Mouse (Mus musculus): Measurements from ENCODE around the gene Nbea. TPM values are rescaled to one million over a fixed set of nuclear protein-coding genes. Genes with fewer than 3 reads are reported as not detected.

The Nbea gene
- polyA plus RNA-seq, 1 experiment from 2014 or later = 54.2 TPM

DNA sequence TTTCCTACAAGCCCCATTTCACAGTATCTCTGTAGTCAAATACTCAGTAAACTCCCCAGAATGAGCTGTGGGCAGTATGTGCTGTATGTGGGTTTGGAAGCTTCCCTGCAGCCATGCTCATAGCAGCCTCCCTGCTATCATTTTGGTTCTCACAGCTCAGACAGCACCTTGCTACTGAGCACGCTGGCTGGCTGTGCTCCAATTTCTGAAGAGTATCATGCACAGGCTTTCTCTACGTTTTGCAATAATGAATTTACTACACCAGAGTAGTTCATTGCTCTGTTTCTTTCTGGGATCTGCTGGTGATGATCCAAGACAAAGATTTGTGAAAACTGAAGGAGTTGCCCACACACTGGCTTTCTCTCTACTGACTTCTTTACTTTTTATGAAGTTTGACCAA, 505.8 kb downstream of the Nbea start:
- no peaks in the 10 kb centered on the region for H3K9me3 ChIP-seq (ENCODE audit: control insufficient read depth, low read length)
- no peak overlapping the region for H3K4me2 ChIP-seq (ENCODE audit: low read length)
- WGBS = 56% methylated on average over 2 of the region's 2 CpGs
- no peaks in the 10 kb centered on the region for H3K36me3 ChIP-seq (ENCODE audit: control insufficient read depth, insufficient read depth, low read length)
- no peaks in the 10 kb centered on the region for H3K27me3 ChIP-seq (replicated peaks; ENCODE audit: control insufficient read depth, insufficient read depth, low read length)
- peaks cover 4% of the 10 kb centered on the region for H3K4me1 ChIP-seq (ENCODE audit: control insufficient read depth, insufficient read depth, low read depth, low read length)
- no peak overlapping the region for H3K27ac ChIP-seq (ENCODE audit: low read depth, low read length)
- no peak for ATAC-seq
- no peak overlapping the region for H3K9ac ChIP-seq (ENCODE audit: low read depth, low read length)
- H3K4me3 ChIP-seq (ENCODE audit: low read length) = no peak overlapping the region

DNA sequence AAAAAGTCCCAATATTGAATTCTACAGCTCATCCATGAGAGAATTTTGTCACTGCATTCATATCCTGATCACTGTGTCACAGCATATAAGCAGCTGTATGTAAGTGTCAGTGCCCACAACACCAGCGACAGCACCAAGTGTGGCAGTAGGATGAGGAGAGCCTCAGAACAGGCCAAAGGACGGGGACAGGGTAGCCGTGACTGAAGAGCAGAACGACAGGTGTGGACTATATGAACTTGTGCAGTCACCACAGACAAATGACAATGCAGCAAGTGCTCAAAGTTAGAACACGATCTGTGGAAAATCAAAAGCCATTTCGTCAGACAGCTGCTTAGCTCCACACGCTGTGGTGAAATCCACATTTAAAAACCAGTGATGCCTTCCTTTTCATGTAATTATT, 509.3 kb downstream of the Nbea start:
- Histone ChIP-seq H3K27me3 (replicated peaks; ENCODE audit: control insufficient read depth, insufficient read depth, low read length) (no peaks in the 10 kb centered on the region), H3K4me2 (ENCODE audit: low read length) (no peak overlapping the region), H3K9ac (ENCODE audit: low read depth, low read length) (no peak overlapping the region), H3K36me3 (ENCODE audit: control insufficient read depth, insufficient read depth, low read length) (no peaks in the 10 kb centered on the region), H3K4me1 (ENCODE audit: control insufficient read depth, insufficient read depth, low read depth, low read length) (peaks cover 4% of the 10 kb centered on the region), H3K9me3 (ENCODE audit: control insufficient read depth, low read length) (no peaks in the 10 kb centered on the region), H3K4me3 (ENCODE audit: low read length) (no peak overlapping the region), H3K27ac (ENCODE audit: low read depth, low read length) (no peak overlapping the region)
- WGBS = 73% methylated on average over 7 of the region's 7 CpGs
- ATAC-seq = no peak

DNA sequence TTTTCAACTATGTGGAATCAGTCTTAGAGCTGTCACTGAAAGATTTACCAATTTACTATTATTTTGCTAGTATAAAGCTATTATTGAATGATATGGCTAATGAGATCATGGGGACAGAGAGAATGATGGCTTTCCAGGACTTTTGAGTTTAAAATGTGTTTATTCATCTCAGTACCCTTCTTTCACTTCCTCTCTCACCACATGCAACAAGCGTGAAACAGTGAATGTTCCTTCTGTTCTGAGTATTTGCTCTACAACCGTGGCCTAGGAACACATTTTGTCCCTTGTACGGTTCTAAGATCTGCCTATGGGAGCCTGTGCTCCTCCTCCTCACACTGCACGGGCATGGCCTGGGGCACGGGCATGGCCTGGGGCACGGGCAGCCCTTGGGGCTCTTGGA, 516.5 kb downstream of the Nbea start:
- Histone ChIP-seq H3K9ac (ENCODE audit: low read depth, low read length) (no peak overlapping the region), H3K36me3 (ENCODE audit: control insufficient read depth, insufficient read depth, low read length) (no peaks in the 10 kb centered on the region), H3K4me2 (ENCODE audit: low read length) (no peak overlapping the region), H3K27ac (ENCODE audit: low read depth, low read length) (no peak overlapping the region), H3K27me3 (replicated peaks; ENCODE audit: control insufficient read depth, insufficient read depth, low read length) (no peaks in the 10 kb centered on the region), H3K4me1 (ENCODE audit: control insufficient read depth, insufficient read depth, low read depth, low read length) (peaks cover 4% of the 10 kb centered on the region), H3K4me3 (ENCODE audit: low read length) (no peak overlapping the region), H3K9me3 (ENCODE audit: control insufficient read depth, low read length) (no peaks in the 10 kb centered on the region)
- 63% methylated on average over 6 of the region's 6 CpGs for WGBS
- no peak for ATAC-seq

DNA sequence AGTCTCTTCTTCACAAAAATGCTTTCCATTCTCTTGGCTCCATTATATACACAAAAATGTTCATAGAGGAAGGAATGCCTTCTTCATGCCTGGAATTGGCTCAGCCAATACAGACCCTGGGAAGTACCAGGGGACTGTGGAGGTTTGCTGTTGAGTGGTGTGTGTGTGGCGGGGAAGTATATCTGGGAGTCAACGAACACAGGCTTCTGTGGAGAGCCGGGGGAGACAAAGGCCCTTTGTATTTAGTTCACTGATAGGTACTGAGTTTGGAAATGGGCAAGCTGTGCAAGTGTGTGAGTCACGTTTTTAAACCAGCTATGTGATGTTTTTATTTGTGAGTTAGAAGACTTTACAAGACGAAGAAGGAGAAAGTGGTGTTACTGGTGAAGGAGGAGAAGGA, 517.6 kb downstream of the Nbea start:
- H3K4me2 ChIP-seq (ENCODE audit: low read length) = no peak overlapping the region
- no peak overlapping the region for H3K9ac ChIP-seq (ENCODE audit: low read depth, low read length)
- no peaks in the 10 kb centered on the region for H3K36me3 ChIP-seq (ENCODE audit: control insufficient read depth, insufficient read depth, low read length)
- no peak overlapping the region for H3K4me3 ChIP-seq (ENCODE audit: low read length)
- H3K27me3 ChIP-seq (replicated peaks; ENCODE audit: control insufficient read depth, insufficient read depth, low read length) = no peaks in the 10 kb centered on the region
- ATAC-seq = no peak
- peaks cover 4% of the 10 kb centered on the region for H3K4me1 ChIP-seq (ENCODE audit: control insufficient read depth, insufficient read depth, low read depth, low read length)
- H3K27ac ChIP-seq (ENCODE audit: low read depth, low read length) = no peak overlapping the region
- WGBS = 48% methylated on average over 5 of the region's 5 CpGs
- H3K9me3 ChIP-seq (ENCODE audit: control insufficient read depth, low read length) = no peaks in the 10 kb centered on the region

DNA sequence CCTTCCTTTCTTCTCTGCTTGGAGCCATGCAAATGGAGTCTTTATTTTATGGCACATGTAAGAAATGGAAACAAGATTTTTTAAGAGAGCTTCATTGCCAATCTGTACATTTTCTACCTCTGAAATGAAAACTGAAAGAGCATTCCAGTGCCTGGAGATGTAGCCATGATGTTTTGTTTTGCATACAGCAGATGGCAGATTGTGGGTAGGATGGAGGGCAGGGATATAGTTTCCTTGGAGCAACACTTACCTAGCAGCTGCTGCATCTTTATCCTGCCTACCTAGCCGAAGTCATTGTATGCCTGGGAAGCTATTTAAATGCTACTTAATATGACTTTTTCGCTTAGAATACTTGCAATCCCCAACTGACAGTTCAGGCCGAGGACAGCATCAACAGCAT, 518.8 kb downstream of the Nbea start:
- Histone ChIP-seq H3K4me2 (ENCODE audit: low read length) (no peak overlapping the region), H3K27ac (ENCODE audit: low read depth, low read length) (no peak overlapping the region), H3K9me3 (ENCODE audit: control insufficient read depth, low read length) (no peaks in the 10 kb centered on the region), H3K36me3 (ENCODE audit: control insufficient read depth, insufficient read depth, low read length) (no peaks in the 10 kb centered on the region), H3K4me1 (ENCODE audit: control insufficient read depth, insufficient read depth, low read depth, low read length) (peaks cover 4% of the 10 kb centered on the region), H3K27me3 (replicated peaks; ENCODE audit: control insufficient read depth, insufficient read depth, low read length) (no peaks in the 10 kb centered on the region), H3K9ac (ENCODE audit: low read depth, low read length) (no peak overlapping the region), H3K4me3 (ENCODE audit: low read length) (no peak overlapping the region)
- ATAC-seq = no peak
- 75% methylated on average over 3 of the region's 3 CpGs for WGBS

DNA sequence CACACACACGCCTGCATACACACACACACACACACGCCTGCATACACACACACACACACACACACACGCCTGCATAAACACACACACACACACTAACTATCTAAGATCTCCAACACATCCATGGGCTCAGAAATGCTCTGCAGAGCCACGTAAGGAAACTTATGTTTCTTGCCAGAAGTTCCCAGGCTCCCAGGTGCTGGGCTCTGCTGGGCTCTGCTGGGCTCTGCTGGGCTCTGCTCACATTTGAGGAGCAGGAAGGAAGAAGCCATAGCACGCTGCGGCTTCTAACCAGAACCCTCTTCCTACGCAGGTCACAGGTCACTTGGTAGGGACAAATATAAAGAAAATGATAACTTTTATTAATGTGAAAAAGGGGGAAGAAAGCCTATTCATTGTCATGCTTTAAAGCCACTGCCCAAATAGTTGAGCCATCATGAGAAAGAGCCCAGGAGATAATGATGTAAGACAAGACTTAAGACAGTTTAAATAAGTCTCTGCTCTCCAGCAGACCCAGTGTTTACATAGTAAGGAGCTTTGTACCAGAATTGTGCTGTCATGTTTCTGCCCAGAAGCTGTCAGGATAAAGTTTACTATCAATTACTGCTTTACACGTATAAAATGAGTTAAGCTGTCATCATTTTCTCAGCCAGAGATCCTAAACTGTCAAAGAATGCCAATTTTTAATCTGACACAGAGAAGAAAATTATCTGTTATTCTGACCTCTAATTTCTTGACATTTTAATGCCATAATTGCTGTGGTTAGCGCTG, 521.6 kb downstream of the Nbea start:
- H3K4me2 ChIP-seq (ENCODE audit: low read length) = no peak overlapping the region
- no peaks in the 10 kb centered on the region for H3K9me3 ChIP-seq (ENCODE audit: control insufficient read depth, low read length)
- H3K9ac ChIP-seq (ENCODE audit: low read depth, low read length) = no peak overlapping the region
- H3K27me3 ChIP-seq (replicated peaks; ENCODE audit: control insufficient read depth, insufficient read depth, low read length) = no peaks in the 10 kb centered on the region
- 70% methylated on average over 8 of the region's 9 CpGs for WGBS
- peaks cover 4% of the 10 kb centered on the region for H3K4me1 ChIP-seq (ENCODE audit: control insufficient read depth, insufficient read depth, low read depth, low read length)
- no peak overlapping the region for H3K27ac ChIP-seq (ENCODE audit: low read depth, low read length)
- H3K4me3 ChIP-seq (ENCODE audit: low read length) = no peak overlapping the region
- H3K36me3 ChIP-seq (ENCODE audit: control insufficient read depth, insufficient read depth, low read length) = no peaks in the 10 kb centered on the region; the same call in 1 of the 2 replicates
- ATAC-seq = no peak

DNA sequence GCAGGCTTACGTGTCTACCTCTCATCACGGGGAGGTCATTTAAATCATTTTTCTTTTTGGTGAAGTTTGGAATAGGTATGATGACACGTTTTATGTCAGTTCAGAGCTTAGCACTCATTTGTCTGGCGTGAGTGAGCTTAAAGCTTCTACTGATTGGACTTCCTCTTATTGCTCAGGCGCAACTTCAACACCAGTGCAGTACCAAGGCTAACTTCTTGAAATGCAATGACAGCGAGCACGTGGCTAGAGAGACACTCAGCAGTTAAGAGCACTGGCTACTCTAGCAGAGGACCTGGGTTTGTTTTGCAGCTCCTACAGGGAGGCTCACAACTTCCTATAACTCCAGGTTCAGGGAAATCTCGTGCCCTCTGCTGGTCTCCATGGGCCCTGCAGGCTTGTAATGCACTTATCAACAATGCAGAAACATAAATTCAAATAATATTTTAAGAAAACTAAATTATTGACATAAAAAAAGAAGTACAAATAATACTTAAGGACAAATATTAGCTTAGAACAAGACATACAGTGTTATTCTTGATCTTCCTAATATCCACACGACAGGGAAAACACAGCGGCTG, 523.2 kb downstream of the Nbea start:
- Histone ChIP-seq H3K36me3 (ENCODE audit: control insufficient read depth, insufficient read depth, low read length) (no peaks in the 10 kb centered on the region; the same call in 1 of the 2 replicates), H3K4me3 (ENCODE audit: low read length) (no peak overlapping the region), H3K4me1 (ENCODE audit: control insufficient read depth, insufficient read depth, low read depth, low read length) (peaks cover 4% of the 10 kb centered on the region), H3K9me3 (ENCODE audit: control insufficient read depth, low read length) (no peaks in the 10 kb centered on the region), H3K27ac (ENCODE audit: low read depth, low read length) (no peak overlapping the region), H3K27me3 (replicated peaks; ENCODE audit: control insufficient read depth, insufficient read depth, low read length) (no peaks in the 10 kb centered on the region), H3K4me2 (ENCODE audit: low read length) (no peak overlapping the region), H3K9ac (ENCODE audit: low read depth, low read length) (no peak overlapping the region)
- ATAC-seq = no peak
- WGBS = 90% methylated on average over 10 of the region's 10 CpGs

DNA sequence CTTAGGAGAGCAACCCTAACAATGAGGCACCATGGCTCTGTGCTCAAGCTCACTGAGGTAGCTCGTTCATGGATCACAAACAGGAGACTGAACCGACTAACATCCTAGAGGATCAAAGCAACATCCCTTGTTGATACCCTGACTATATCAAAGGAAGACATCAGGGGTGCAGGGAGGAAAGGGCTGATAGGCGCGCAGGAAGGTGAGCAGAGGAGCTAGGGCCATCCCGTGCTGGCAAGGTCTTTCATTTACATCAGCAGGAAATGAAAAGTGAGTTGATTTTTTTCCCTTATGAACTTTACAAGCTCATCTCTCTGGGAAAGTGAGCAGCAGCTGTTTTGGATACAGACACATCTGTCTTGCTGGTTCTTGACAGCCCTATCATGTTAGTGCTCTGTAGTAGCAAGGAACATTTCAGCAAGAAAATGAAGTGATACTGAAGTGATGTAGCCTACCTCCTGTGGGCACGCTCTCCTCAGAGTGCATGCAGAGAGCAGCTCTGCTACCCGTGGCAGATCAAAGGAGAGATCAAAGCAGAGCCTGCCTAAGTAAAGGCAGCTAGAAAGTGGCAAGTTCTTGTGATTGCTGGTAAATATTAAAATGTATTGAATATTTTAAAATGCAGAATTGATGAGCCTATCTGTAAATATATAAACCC, 523.8 kb downstream of the Nbea start:
- Histone ChIP-seq H3K4me3 (ENCODE audit: low read length) (no peak overlapping the region), H3K36me3 (ENCODE audit: control insufficient read depth, insufficient read depth, low read length) (no peaks in the 10 kb centered on the region; the same call in 1 of the 2 replicates), H3K4me2 (ENCODE audit: low read length) (no peak overlapping the region), H3K9ac (ENCODE audit: low read depth, low read length) (no peak overlapping the region), H3K9me3 (ENCODE audit: control insufficient read depth, low read length) (no peaks in the 10 kb centered on the region), H3K27me3 (replicated peaks; ENCODE audit: control insufficient read depth, insufficient read depth, low read length) (no peaks in the 10 kb centered on the region), H3K4me1 (ENCODE audit: control insufficient read depth, insufficient read depth, low read depth, low read length) (peaks cover 4% of the 10 kb centered on the region), H3K27ac (ENCODE audit: low read depth, low read length) (peak overlapping the region; percentile 34; the same call in 1 of the 2 replicates)
- peak; percentile 65 for ATAC-seq
- WGBS = 50% methylated on average over 7 of the region's 7 CpGs

DNA sequence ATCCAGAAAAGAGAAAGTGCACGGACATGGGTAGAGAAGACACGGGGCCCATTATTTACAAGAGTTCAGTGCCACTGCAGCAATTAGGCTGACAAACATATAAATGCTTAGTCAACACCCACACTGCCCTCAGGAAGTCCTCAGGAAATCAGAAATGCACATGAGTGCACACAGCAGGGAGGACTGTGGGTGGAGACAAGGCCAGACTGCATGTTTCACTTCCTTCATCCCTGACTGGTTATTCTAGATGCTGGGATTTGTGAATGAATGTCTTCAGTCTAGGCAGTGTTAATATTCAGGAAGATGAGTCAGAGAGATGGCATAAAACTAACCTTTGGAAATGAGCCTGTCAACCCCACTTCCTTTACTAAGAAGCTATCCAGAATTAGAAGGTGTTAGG, 531.2 kb downstream of the Nbea start:
- ATAC-seq = no peak
- no peak overlapping the region for H3K9ac ChIP-seq (ENCODE audit: low read depth, low read length)
- no peak overlapping the region for H3K4me3 ChIP-seq (ENCODE audit: low read length)
- no peak overlapping the region for H3K4me2 ChIP-seq (ENCODE audit: low read length)
- H3K27me3 ChIP-seq (replicated peaks; ENCODE audit: control insufficient read depth, insufficient read depth, low read length) = no peaks in the 10 kb centered on the region
- 79% methylated on average over 2 of the region's 2 CpGs for WGBS
- no peaks in the 10 kb centered on the region; the same call in none of the 2 replicates for H3K36me3 ChIP-seq (ENCODE audit: control insufficient read depth, insufficient read depth, low read length)
- no peak overlapping the region for H3K27ac ChIP-seq (ENCODE audit: low read depth, low read length)
- H3K4me1 ChIP-seq (ENCODE audit: control insufficient read depth, insufficient read depth, low read depth, low read length) = no peaks in the 10 kb centered on the region; the same call in 1 of the 2 replicates
- no peaks in the 10 kb centered on the region for H3K9me3 ChIP-seq (ENCODE audit: control insufficient read depth, low read length)

Measured in hindbrain, embryonic 16.5 days (tissue).